Mouse (Mus musculus) kidney, adult 8-10 months (tissue): ENCODE results near the gene Emp1.

Experiments used
- DNase-seq, 2 experiments: peaks; one replicate each; pipeline ENCODE4 v3.0.0; 2022

Gene Emp1

GRCm38 (mm10) chr6:135412649-135413048, 50.3 kb downstream of the Emp1 start:
- DNase-seq, result no peak

DNA sequence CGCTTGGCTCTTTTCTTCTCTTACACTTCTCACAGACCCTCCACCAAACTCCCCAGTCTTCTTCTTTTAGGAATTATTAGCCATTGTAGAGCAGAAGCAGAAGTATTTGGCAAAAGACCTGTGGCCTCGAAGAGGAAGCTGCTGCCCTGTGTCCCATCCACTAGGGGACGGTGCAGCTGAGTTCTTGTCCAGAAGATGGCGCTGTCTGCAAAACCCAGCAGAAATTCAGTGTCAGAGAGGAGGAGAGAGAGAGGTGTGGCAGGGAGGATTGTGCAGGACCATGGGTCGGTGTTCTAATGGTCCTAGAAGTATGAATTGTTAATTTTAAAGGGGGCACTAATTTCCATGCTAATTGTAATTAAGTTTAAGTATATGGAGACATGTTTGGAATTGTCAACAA, 55.1 kb downstream of the Emp1 start:
- peak; percentile 17 to 56 for DNase-seq

- DNase-seq, result no peak
Measured at GRCm38 (mm10) chr6:135418223-135418824, 56.0 kb downstream of the Emp1 start.

GRCm38 (mm10) chr6:135428246-135428645, 65.9 kb downstream of the Emp1 start:
- DNase-seq, result no peak

- no peak for DNase-seq
Measured at GRCm38 (mm10) chr6:135429268-135429909, 67.0 kb downstream of the Emp1 start.

DNA sequence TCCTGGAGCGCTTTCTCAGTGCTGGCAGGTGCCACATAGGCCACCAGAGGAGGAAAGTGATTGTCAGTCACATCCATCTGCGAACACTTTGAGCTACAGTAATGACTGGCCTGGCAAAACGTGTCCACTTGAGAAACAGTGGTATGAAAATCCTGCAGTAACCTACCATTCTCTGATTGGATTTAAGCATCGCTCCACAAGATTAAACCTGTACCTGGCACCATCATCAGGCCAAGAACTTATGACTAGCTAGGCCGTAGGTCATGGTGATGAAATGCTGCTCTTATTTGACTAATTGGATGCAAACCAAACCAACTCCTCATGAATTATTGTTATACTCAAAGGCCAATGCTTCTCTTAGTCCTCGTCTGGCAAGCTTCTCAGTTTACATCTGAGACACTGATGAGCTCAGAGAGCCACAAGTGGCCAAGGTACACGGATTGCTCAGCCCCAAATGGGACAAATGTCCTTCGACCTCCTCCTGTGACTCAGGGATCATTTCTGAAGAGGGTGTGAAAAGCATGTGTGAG, 68.2 kb downstream of the Emp1 start:
- DNase-seq, result no peak
